Mouse (Mus musculus) heart, embryonic 12.5 days (tissue): ENCODE measurements at regions not wholly inside any gene's neighbourhood (a gene's known extent, or its start where the extent isn't known, plus 50 kb on each side); places are given as distances from the start of the nearest gene placed in this dataset.
"Not testable (repeated sequence)": the region's sequence is repeated elsewhere in the genome, so short reads cannot be mapped to it uniquely, and the experiment has no call there.

Experiments
- ATAC-seq: fragments of 200-750 bp; cut with Nextera tagmentation; 2 replicates; pipeline ENCODE4 v1.8.0; 2017; ENCODE audit warnings: moderate TSS enrichment, moderate library complexity; ENCODE audit not compliant: insufficient number of reproducible peaks, low FRiP score
- H3K27ac ChIP-seq: fragments of 300-500 bp; sonication (generic); 2 replicates; pipeline ENCODE4 v1.5.1; 2016; ENCODE audit warnings: mild to moderate bottlenecking, moderate library complexity; ENCODE audit not compliant: poor library complexity, severe bottlenecking
- H3K27me3 ChIP-seq: fragments of 300-500 bp; sonication (generic); replicated peaks from 2 replicates; pipeline ENCODE4 v1.6.1; 2016; ENCODE audit warnings: mild to moderate bottlenecking, moderate library complexity
- H3K36me3 ChIP-seq: fragments of 300-500 bp; sonication (generic); 2 replicates; pipeline ENCODE4 v1.6.1; 2016; ENCODE audit warnings: mild to moderate bottlenecking, moderate library complexity
- H3K4me1 ChIP-seq: fragments of 300-500 bp; sonication (generic); replicated peaks from 2 replicates; pipeline ENCODE4 v1.6.1; 2016; ENCODE audit warnings: mild to moderate bottlenecking
- H3K4me2 ChIP-seq: fragments of 300-500 bp; sonication (generic); 2 replicates; pipeline ENCODE4 v1.6.1; 2016; ENCODE audit warnings: mild to moderate bottlenecking, moderate library complexity
- H3K4me3 ChIP-seq: fragments of 300-500 bp; sonication (generic); 2 replicates; pipeline ENCODE4 v1.5.1; 2016; ENCODE audit warnings: mild to moderate bottlenecking
- H3K9ac ChIP-seq: fragments of 300-500 bp; sonication (generic); 2 replicates; pipeline ENCODE4 v1.6.1; 2016; ENCODE audit warnings: mild to moderate bottlenecking, moderate library complexity
- H3K9me3 ChIP-seq: fragments of 300-500 bp; sonication (generic); replicated peaks from 2 replicates; pipeline ENCODE4 v1.6.1; 2016; ENCODE audit warnings: mild to moderate bottlenecking, moderate library complexity
- WGBS: fragments of 180-500 bp; shearing (Covaris S2); methylation state at CpG from one replicate; pipeline ENCODE4 v1.1.7; 2016; 5-methylcytosine and 5-hydroxymethylcytosine counted together

DNA sequence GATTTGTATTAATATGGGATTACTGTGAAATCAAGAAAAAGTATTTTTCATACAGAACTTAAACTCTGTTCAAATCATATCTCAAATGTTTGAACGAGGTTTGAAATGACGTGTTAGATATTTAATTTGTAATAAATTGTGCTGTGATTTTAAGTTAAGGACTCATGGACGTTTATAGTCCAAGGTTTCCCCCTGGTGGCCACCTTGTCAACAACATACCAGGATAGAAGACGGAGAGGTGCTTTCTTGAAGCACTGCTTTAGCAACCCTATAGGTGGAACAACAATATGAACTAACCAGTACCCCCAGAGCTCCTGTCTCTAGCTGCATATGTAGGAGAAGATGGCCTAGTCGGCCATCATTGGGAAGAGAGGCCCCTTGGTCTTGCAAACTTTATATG is 517.8 kb upstream of the Adamts5 start:
- not testable (repeated sequence) for H3K36me3 ChIP-seq, ATAC-seq, H3K9me3 ChIP-seq, H3K9ac ChIP-seq, H3K27ac ChIP-seq, H3K4me1 ChIP-seq, H3K27me3 ChIP-seq, H3K4me3 ChIP-seq, H3K4me2 ChIP-seq
- 12% methylated on average over 5 of the region's 5 CpGs for WGBS

DNA sequence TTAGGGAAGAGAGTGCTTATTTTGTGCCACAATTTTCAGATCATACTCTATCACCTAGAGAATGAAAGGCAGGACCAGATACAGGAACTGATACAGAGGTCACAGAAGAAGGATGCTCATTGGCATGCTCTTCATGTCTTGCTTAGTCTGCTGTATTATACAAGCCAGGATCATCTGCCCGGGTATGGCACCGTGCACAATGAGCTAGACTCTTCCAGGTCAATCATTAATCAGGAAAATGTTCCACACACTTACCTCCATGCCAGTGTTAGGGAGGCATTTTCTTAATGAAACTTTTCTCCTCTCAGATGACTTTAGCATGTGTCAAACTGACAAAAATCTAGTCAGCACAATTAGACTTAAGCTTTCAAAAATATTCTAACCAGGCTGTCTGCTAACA is 502.7 kb upstream of the Adamts5 start:
- 82% methylated on average over 2 of the region's 2 CpGs for WGBS
- Histone ChIP-seq H3K9ac (no peak overlapping the region), H3K27ac (no peak overlapping the region), H3K4me3 (no peak overlapping the region), H3K9me3 (no peaks in the 10 kb centered on the region), H3K36me3 (no peaks in the 10 kb centered on the region), H3K4me1 (no peaks in the 10 kb centered on the region), H3K27me3 (no peaks in the 10 kb centered on the region), H3K4me2 (no peak overlapping the region)
- no peak for ATAC-seq

DNA sequence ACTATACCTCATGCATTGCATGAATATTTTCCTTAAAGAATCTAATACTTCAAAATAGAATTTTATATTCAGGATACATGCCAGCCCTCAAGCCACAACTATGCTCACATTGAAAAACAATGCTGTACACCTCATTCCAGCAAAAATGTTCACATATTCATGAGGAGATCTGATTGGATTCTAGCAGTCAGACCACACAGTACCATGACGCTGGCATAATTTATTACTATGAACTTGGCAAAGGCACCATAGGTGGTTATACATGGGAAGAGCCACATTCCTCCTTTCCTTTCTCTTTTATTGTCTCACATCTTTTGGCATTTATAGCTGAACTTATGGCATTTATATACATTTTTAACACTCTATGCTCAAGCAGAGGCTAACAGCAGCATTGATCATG is 499.8 kb upstream of the Adamts5 start:
- no peak for ATAC-seq
- WGBS = 83% methylated on average over 1 of the region's 1 CpGs

DNA sequence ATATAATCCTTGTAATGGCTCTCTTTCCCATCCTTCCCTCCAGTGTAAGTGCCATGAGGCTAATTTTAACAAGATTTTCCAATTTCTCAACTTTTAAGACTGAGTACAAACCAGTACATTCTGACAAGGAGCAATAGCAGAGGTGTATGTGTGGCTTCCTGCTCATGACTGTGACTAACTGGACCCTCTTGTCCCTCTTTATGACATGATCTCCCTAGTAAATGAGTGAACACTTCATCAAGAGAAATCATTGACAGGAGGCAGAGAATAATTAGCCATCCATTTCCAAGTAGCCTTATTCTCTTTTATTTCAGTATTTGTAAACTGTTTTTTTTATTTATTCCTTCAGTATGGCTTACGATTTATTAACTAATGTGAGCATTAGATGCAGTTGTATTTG is 497.7 kb upstream of the Adamts5 start:
- no peak overlapping the region for H3K9ac ChIP-seq
- H3K9me3 ChIP-seq = no peaks in the 10 kb centered on the region
- no peaks in the 10 kb centered on the region for H3K27me3 ChIP-seq
- no peak for ATAC-seq
- H3K4me2 ChIP-seq = no peak overlapping the region
- no peak overlapping the region for H3K27ac ChIP-seq
- H3K4me1 ChIP-seq = no peaks in the 10 kb centered on the region
- no peak overlapping the region for H3K4me3 ChIP-seq
- H3K36me3 ChIP-seq = no peaks in the 10 kb centered on the region
- 73% methylated on average over 1 of the region's 1 CpGs for WGBS

More for the DNA sequence above, 499.8 kb upstream of the Adamts5 start:
- Histone ChIP-seq H3K9ac (no peak overlapping the region), H3K27ac (no peak overlapping the region), H3K4me2 (no peak overlapping the region), H3K4me3 (no peak overlapping the region), H3K9me3 (no peaks in the 10 kb centered on the region), H3K27me3 (no peaks in the 10 kb centered on the region), H3K4me1 (no peaks in the 10 kb centered on the region), H3K36me3 (no peaks in the 10 kb centered on the region)

DNA sequence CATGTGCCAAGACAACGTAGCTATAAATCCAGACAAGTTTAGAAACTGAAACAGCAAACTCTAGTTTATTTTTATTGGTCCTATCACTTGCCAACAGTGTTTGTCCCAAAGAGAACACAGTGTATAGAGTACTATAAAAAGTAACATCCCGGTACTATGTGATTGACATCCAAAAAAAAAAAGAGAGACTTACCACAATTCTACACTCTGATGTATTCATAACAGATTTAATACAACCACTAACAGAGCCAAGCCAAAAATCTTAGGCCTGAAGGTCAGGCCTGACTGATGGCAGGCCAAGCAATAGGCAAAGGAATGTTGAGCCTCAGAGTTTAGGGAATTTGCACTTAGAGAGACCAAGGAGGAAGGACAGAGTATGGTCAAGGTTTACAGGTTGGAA is 495.9 kb upstream of the Adamts5 start:
- no peaks in the 10 kb centered on the region for H3K9me3 ChIP-seq
- no peaks in the 10 kb centered on the region for H3K36me3 ChIP-seq
- no peak overlapping the region for H3K4me3 ChIP-seq
- no peak overlapping the region for H3K27ac ChIP-seq
- H3K9ac ChIP-seq = no peak overlapping the region
- ATAC-seq = no peak
- no peaks in the 10 kb centered on the region for H3K4me1 ChIP-seq
- 71% methylated on average over 2 of the region's 2 CpGs for WGBS
- H3K27me3 ChIP-seq = no peaks in the 10 kb centered on the region
- H3K4me2 ChIP-seq = no peak overlapping the region

DNA sequence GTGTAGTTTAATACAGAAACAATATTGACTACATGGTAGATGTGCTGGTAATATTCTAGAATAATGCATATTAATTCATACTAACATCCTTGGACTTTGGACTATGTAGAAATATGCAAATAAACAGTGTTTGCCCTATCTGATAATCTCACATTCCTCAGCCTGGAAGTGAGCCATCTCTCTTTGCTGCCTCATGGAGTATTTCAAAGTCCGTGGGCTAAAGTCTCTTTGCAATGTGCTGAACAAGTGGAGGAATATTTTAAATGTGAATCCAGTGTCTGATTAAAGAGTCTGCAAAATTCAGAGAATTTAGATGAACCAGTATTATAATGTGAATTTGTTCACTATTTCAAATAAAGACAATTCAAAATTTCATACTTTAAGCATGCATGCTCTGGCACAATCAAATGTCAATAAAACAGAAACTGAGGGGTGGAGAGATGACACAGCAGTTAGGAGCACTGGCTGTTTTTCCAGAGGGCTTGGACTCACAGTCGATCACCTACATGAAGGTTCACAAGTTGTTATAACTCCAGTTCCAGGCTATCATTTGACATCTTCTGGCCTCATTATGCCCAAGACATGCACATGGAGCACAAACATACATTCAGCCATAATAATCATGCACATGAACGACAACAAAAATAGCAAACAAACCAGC is 487.6 kb upstream of the Adamts5 start:
- no peaks in the 10 kb centered on the region for H3K36me3 ChIP-seq
- ATAC-seq = no peak
- no peak overlapping the region for H3K9ac ChIP-seq
- no peaks in the 10 kb centered on the region for H3K27me3 ChIP-seq
- 63% methylated on average over 3 of the region's 3 CpGs for WGBS
- H3K9me3 ChIP-seq = no peaks in the 10 kb centered on the region
- H3K4me2 ChIP-seq = no peak overlapping the region
- no peaks in the 10 kb centered on the region for H3K4me1 ChIP-seq
- no peak overlapping the region for H3K27ac ChIP-seq
- no peak overlapping the region for H3K4me3 ChIP-seq

DNA sequence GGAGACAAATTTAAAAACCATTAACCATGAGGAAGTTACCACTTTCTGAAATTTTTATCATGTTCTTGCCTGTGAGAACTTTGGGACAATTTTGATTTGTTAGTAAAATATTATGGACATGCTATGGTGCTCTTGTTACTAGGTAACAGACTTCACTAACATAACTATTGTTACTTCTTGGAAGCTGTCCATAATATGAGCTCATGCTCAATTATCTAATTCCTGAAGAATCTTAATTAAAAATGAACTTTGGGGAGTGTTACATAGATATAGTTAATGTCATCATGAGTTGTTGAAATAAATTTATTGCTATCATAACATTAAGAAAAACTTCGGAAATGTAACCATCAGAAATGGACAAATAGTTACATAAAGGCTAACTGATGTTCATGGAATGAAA is 486.5 kb upstream of the Adamts5 start:
- H3K27ac ChIP-seq = no peak overlapping the region
- H3K9me3 ChIP-seq = no peaks in the 10 kb centered on the region
- 56% methylated on average over 1 of the region's 1 CpGs for WGBS
- H3K36me3 ChIP-seq = no peaks in the 10 kb centered on the region
- no peaks in the 10 kb centered on the region for H3K4me1 ChIP-seq
- no peak overlapping the region for H3K9ac ChIP-seq
- no peaks in the 10 kb centered on the region for H3K27me3 ChIP-seq
- H3K4me3 ChIP-seq = no peak overlapping the region
- ATAC-seq = no peak
- H3K4me2 ChIP-seq = no peak overlapping the region

DNA sequence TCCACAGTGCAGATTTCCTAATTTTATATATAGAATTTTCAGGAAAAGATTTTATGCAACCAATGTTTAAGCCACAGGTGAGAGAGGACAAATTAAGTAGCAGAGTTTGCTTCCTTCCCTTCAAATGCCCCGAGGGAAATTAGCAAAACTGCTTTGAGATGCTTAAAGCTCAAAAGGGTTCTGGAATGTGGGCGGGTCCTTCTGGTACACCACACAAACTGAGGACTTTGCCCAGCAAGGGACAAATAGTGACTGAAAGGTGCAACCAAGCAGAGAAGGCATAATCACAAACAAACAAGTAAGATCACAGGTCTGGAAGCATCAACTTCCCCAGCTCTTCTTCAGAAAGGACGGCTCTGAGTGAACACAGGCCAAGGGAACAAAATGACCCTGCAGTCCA is 476.4 kb upstream of the Adamts5 start:
- Histone ChIP-seq H3K4me2 (no peak overlapping the region), H3K4me3 (no peak overlapping the region), H3K27ac (no peak overlapping the region), H3K9me3 (no peaks in the 10 kb centered on the region), H3K36me3 (no peaks in the 10 kb centered on the region), H3K4me1 (no peaks in the 10 kb centered on the region), H3K9ac (no peak overlapping the region), H3K27me3 (no peaks in the 10 kb centered on the region)
- WGBS = 48% methylated on average over 3 of the region's 3 CpGs
- no peak for ATAC-seq

DNA sequence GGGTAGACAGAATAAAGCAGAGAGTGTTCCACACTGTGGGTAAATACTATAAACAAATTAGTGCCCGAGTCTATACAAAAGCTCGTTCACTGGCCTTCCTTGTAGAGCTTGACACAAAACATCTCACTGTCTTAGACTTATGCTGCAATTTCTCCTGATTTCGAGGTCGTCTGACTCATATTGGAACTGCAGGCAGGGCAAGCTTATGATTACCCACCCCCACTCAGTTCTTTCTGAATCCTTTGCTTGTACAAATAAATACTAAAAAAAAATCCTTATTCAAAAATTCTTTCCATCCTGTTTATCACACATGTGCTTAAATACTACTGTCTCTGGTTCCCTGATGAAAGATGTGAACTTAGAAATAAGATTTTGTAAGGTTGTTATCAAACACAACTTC is 470.0 kb upstream of the Adamts5 start:
- Histone ChIP-seq H3K4me2 (no peak overlapping the region), H3K36me3 (no peaks in the 10 kb centered on the region), H3K4me1 (no peaks in the 10 kb centered on the region), H3K27me3 (no peaks in the 10 kb centered on the region), H3K4me3 (no peak overlapping the region), H3K9me3 (no peaks in the 10 kb centered on the region), H3K27ac (no peak overlapping the region), H3K9ac (no peak overlapping the region)
- no peak for ATAC-seq
- WGBS = 58% methylated on average over 4 of the region's 4 CpGs

DNA sequence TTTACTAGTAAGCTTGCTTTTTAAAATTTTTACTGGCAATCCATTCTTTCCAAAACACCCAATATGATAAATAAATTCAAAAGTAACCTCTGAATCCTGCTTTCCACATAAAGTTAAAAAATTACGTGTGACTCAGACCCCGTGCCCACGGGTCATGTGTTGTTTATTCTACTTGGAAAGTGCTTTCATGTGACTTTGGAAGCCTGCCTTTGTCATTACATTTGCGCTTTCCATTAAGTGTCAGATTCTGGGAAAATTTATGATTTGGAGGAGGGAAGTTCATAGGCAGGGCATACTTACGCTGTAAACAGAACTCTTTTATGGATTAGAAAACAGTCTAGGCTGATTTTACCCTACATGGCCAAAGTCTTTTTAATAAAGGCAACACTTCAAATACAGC is 466.8 kb upstream of the Adamts5 start:
- no peak overlapping the region for H3K9ac ChIP-seq
- H3K27ac ChIP-seq = no peak overlapping the region
- H3K4me2 ChIP-seq = no peak overlapping the region
- ATAC-seq = no peak
- H3K9me3 ChIP-seq = no peaks in the 10 kb centered on the region
- no peaks in the 10 kb centered on the region for H3K4me1 ChIP-seq
- H3K4me3 ChIP-seq = no peak overlapping the region
- H3K36me3 ChIP-seq = no peaks in the 10 kb centered on the region
- WGBS = 78% methylated on average over 5 of the region's 5 CpGs
- no peaks in the 10 kb centered on the region for H3K27me3 ChIP-seq

DNA sequence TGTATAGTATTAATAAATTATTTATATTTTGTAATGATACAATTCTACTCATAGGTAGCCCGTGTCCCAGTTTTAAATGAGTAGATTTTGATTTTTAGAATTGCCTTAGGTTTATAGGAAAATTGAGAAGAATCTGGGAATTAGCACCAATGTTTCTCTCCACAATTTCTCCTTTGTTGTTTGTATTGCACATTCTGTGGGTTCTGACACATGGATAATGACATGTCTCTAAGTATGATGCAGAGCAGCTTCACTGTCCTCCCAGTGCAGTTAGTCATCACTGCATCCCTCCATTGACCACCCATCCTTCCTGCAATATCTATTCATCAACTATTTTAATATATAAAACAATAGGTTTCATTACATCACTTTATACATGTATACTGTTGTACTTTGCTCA is 464.6 kb upstream of the Adamts5 start:
- H3K36me3 ChIP-seq = no peaks in the 10 kb centered on the region
- no peak overlapping the region for H3K4me3 ChIP-seq
- H3K27ac ChIP-seq = no peak overlapping the region
- H3K4me1 ChIP-seq = no peaks in the 10 kb centered on the region
- H3K9ac ChIP-seq = no peak overlapping the region
- WGBS = 79% methylated on average over 1 of the region's 1 CpGs
- no peak overlapping the region for H3K4me2 ChIP-seq
- ATAC-seq = no peak
- no peaks in the 10 kb centered on the region for H3K9me3 ChIP-seq
- H3K27me3 ChIP-seq = no peaks in the 10 kb centered on the region

DNA sequence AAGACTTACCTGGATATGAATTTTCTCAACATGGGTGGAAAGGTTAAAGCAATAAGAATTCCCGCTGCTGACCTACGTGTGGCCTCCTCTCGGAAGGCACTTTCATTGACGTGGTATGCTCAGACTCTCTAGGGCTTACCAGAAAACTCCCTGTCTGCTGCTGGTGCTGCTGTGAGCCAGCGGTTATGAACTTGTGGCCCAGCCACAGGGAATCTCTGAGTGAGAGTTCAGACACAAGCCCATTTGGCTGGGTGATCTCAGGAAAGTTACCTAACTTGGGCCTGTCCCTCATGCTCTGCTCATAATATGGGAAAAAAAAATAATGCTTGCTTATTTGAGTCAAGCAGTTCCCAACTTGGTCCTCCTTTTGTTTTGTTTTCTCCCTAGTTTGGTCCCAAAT is 459.5 kb upstream of the Adamts5 start:
- H3K27me3 ChIP-seq = no peaks in the 10 kb centered on the region
- H3K4me1 ChIP-seq = no peaks in the 10 kb centered on the region
- H3K36me3 ChIP-seq = no peaks in the 10 kb centered on the region
- H3K9me3 ChIP-seq = no peaks in the 10 kb centered on the region
- H3K4me2 ChIP-seq = no peak overlapping the region
- no peak overlapping the region for H3K27ac ChIP-seq
- H3K9ac ChIP-seq = no peak overlapping the region
- WGBS = 87% methylated on average over 5 of the region's 5 CpGs
- no peak overlapping the region for H3K4me3 ChIP-seq
- ATAC-seq = no peak
